Mouse (Mus musculus): ENCODE data around the gene Hax1.
A peak's percentile ranks its signal among the peaks of the same experiment; 100 is the strongest.

Hax1 gene

GRCm38 (mm10) chr3:89961436-89961835 is 37.1 kb downstream of the Hax1 start:
- DNase-seq: no peak

GRCm38 (mm10) chr3:89960469-89960868 is 38.1 kb downstream of the Hax1 start:
- peak; percentile 87 for DNase-seq

GRCm38 (mm10) chr3:89959435-89959834 is 39.1 kb downstream of the Hax1 start:
- no peak for DNase-seq

GRCm38 (mm10) chr3:89957880-89958279 is 40.7 kb downstream of the Hax1 start:
- no peak for DNase-seq

GRCm38 (mm10) chr3:89956177-89956971 is 42.2 kb downstream of the Hax1 start:
- no peak for DNase-seq

GRCm38 (mm10) chr3:89953420-89953819 is 45.2 kb downstream of the Hax1 start:
- peak; percentile 78 for DNase-seq

- DNase-seq: no peak
Measured at GRCm38 (mm10) chr3:89948655-89949054, 49.9 kb downstream of the Hax1 start.

GRCm38 (mm10) chr3:89948021-89948420 is 50.6 kb downstream of the Hax1 start:
- DNase-seq: no peak

Measured in liver (tissue).